Mouse (Mus musculus) stomach, adult 2 months (tissue): ENCODE results near the gene Adipor2. TPM values are rescaled to one million over a fixed set of nuclear protein-coding genes. Genes with fewer than 3 reads are reported as not detected.

Experiments used
- polyA plus RNA-seq: library from polyadenylated mRNA; depleted of rRNA; stranded (reverse); fragments of >200 nt; gene quantifications from 2 replicates; pipeline ENCODE4 v1.2.3, GENCODE M21; 2012; rRNA removed

Adipor2 gene
- 35.6 and 39.2 TPM in 2 replicates for polyA plus RNA-seq

DNA sequence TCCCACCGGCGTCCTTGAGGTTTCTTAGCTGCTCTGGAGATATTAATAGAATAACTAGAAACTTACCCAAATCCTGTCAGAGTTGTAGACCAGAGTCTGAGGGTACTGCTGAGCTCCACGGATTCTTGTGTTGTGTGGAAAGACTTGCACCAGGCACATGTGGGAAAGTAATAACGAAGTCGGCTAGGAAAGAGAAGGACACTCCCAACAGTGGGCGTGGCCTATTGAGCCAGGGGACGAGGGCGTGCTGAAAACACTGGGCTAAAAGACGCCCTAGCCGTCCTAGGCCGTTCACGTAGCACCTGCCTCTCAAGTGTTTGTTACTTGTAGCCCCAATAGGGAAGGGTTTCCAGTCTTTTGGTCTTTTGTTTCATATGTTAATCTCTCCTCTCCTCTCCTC lies at the start of gene Adipor2:
Adipor2 (minus strand) TSS at position 351 of the 400 bp plus-strand sequence.

DNA sequence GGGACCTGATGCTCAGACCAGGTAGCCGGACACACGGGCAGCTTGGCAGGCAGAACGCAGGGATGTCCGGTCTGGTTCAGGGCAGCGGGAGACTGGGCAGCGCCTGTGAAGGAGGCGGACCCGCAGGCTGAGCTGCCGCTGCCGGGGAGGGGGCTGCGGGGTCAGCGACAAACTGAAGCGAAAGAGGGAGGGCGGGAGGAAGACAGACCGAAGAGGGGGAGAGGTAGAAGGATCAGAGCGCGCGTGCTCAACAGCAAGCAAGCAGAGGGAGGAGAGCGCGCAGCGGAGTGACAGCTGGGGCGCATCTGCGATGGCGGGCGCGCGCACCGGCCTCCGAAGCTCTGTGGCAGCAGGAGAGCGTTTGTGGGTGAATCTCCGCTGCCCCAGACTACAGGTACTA lies 87.0 kb downstream of the Adipor2 start, which contains the start of gene Lrtm2:
Lrtm2 (minus strand) TSS at position 261 of the 400 bp plus-strand sequence.

Other genes starting within 250 kb of the Adipor2 start
- gene Dcp1b, start 242.5 kb downstream of the Adipor2 start, polyA plus RNA-seq, result 8.5 and 9.4 TPM in 2 replicates
- 2.8 and 3.5 TPM in 2 replicates for gene Cacna1c, start 221.3 kb downstream of the Adipor2 start, polyA plus RNA-seq
- gene Cacna2d4, start 181.2 kb downstream of the Adipor2 start, polyA plus RNA-seq, result 0.42 and 0.57 TPM in 2 replicates
- gene Lrtm2, start 86.9 kb downstream of the Adipor2 start, polyA plus RNA-seq, result 0.11 and 0.24 TPM in 2 replicates
- gene Fbxl14, start 62.0 kb upstream of the Adipor2 start, polyA plus RNA-seq, result 33.9 and 43.7 TPM in 2 replicates
- gene Wnt5b, start 126.6 kb upstream of the Adipor2 start, polyA plus RNA-seq, result 2.1 and 3.3 TPM in 2 replicates